Mouse (Mus musculus) kidney, embryonic 14.5 days (tissue): ENCODE data around the gene Ets1. TPM values are rescaled to one million over a fixed set of nuclear protein-coding genes. Genes with fewer than 3 reads are reported as not detected.

Experiments used
- ATAC-seq: fragments of 200-750 bp; cut with Nextera tagmentation; 2 replicates; pipeline ENCODE4 v1.8.0; 2017; ENCODE audit warnings: moderate number of reproducible peaks, mild to moderate bottlenecking, moderate TSS enrichment, moderate library complexity; ENCODE audit not compliant: low FRiP score, low TSS enrichment
- H3K27ac ChIP-seq: fragments of 300-500 bp; sonication (generic); 2 replicates; pipeline ENCODE4 v1.5.1; 2014; ENCODE audit warnings: low read depth, mild to moderate bottlenecking, low read length, moderate library complexity, mixed read lengths
- H3K27me3 ChIP-seq: fragments of 300-500 bp; sonication (generic); 2 replicates; pipeline ENCODE4 v1.6.1; 2014; ENCODE audit warnings: mild to moderate bottlenecking, low read length; ENCODE audit not compliant: control insufficient read depth, insufficient read depth
- H3K36me3 ChIP-seq: fragments of 300-500 bp; sonication (generic); 2 replicates; pipeline ENCODE4 v1.6.1; 2014; ENCODE audit warnings: low read length, mixed read lengths; ENCODE audit not compliant: control insufficient read depth, insufficient read depth
- H3K4me1 ChIP-seq: fragments of 300-500 bp; sonication (generic); 2 replicates; pipeline ENCODE4 v1.6.1; 2014; ENCODE audit warnings: low read length, mixed read lengths; ENCODE audit not compliant: control insufficient read depth, insufficient read depth
- H3K4me2 ChIP-seq: fragments of 300-500 bp; sonication (generic); replicated peaks from 2 replicates; pipeline ENCODE4 v1.6.1; 2014; ENCODE audit warnings: low read depth, mild to moderate bottlenecking, low read length
- H3K4me3 ChIP-seq: fragments of 300-500 bp; sonication (generic); 2 replicates; pipeline ENCODE4 v1.5.1; 2014; ENCODE audit warnings: mild to moderate bottlenecking, low read length
- H3K9ac ChIP-seq: fragments of 300-500 bp; sonication (generic); 2 replicates; pipeline ENCODE4 v1.6.1; 2014; ENCODE audit warnings: low read depth, mild to moderate bottlenecking, low read length, moderate library complexity
- H3K9me3 ChIP-seq: fragments of 300-500 bp; sonication (generic); 2 replicates; pipeline ENCODE4 v1.6.1; 2016; ENCODE audit warnings: low read length; ENCODE audit not compliant: control insufficient read depth
- WGBS: fragments of 180-500 bp; shearing (Covaris S2); extraction: QIAGEN DNeasy Blood & Tissue Kit; methylation state at CpG from one replicate; pipeline ENCODE4 v1.1.7; 2014; 5-methylcytosine and 5-hydroxymethylcytosine counted together
- polyA plus RNA-seq: library from polyadenylated mRNA; unstranded; fragments of >200 nt; fragmentation: Nextera tagmentation; extraction: Ambion mirVana; gene quantifications from 2 replicates; pipeline ENCODE4 v1.2.1, GENCODE M21; 2014

The Ets1 gene
- 26.2 and 58.0 TPM in 2 replicates for polyA plus RNA-seq

- peaks cover 5% of the 10 kb centered on the region; the same call in 1 of the 2 replicates for H3K4me1 ChIP-seq
- peak; percentile 68; the same call in 1 of the 2 replicates for ATAC-seq
- H3K27me3 ChIP-seq = 0 out of 2 replicates have a peak, but pooled peaks cover 5% of the 10 kb centered on the region
- no peaks in the 10 kb centered on the region for H3K36me3 ChIP-seq
- no peak within 1 kb of the TSS for H3K9ac ChIP-seq
- peak within 1 kb of the TSS; percentile 42 for H3K4me2 ChIP-seq
- peak within 1 kb of the TSS; percentile 35 for H3K4me3 ChIP-seq
- H3K9me3 ChIP-seq = no peaks in the 10 kb centered on the region
- no peak within 1 kb of the TSS for H3K27ac ChIP-seq
- 2% methylated on average over 10 of the region's 10 CpGs for WGBS
Observed at GRCm38 (mm10) chr9:32635627-32636385, at the start of gene Ets1. Gene Ets1 (plus strand): TSS chr9:32636221.

GRCm38 (mm10) chr9:32589900-32590299, 46.1 kb upstream of the Ets1 start:
- no peaks in the 10 kb centered on the region for H3K9me3 ChIP-seq
- ATAC-seq = no peak
- H3K27ac ChIP-seq = no peak overlapping the region
- H3K36me3 ChIP-seq = no peaks in the 10 kb centered on the region
- no peaks in the 10 kb centered on the region for H3K27me3 ChIP-seq
- H3K4me3 ChIP-seq = no peak overlapping the region
- WGBS = 11% methylated on average over 8 of the region's 8 CpGs
- no peak overlapping the region for H3K4me2 ChIP-seq
- H3K4me1 ChIP-seq = peaks cover 12% of the 10 kb centered on the region; the same call in 1 of the 2 replicates
- H3K9ac ChIP-seq = no peak overlapping the region

GRCm38 (mm10) chr9:32590571-32590970, 45.5 kb upstream of the Ets1 start:
- H3K36me3 ChIP-seq = no peaks in the 10 kb centered on the region
- ATAC-seq = no peak
- peaks cover 12% of the 10 kb centered on the region; the same call in 1 of the 2 replicates for H3K4me1 ChIP-seq
- H3K9ac ChIP-seq = no peak overlapping the region
- H3K27ac ChIP-seq = no peak overlapping the region
- H3K4me2 ChIP-seq = no peak overlapping the region
- WGBS = 71% methylated on average over 5 of the region's 5 CpGs
- no peak overlapping the region for H3K4me3 ChIP-seq
- no peaks in the 10 kb centered on the region for H3K27me3 ChIP-seq
- no peaks in the 10 kb centered on the region for H3K9me3 ChIP-seq

- Histone ChIP-seq H3K27me3 (no peaks in the 10 kb centered on the region), H3K27ac (no peak overlapping the region), H3K9ac (no peak overlapping the region), H3K4me3 (no peak overlapping the region), H3K4me1 (peaks cover 12% of the 10 kb centered on the region; the same call in 1 of the 2 replicates), H3K9me3 (no peaks in the 10 kb centered on the region), H3K4me2 (no peak overlapping the region; the same call in 1 of the 2 replicates), H3K36me3 (no peaks in the 10 kb centered on the region)
- peak; percentile 85 for ATAC-seq
- 11% methylated on average over 14 of the region's 14 CpGs for WGBS
Observed at GRCm38 (mm10) chr9:32591732-32592582, 44.1 kb upstream of the Ets1 start.

GRCm38 (mm10) chr9:32592583-32592890, 43.5 kb upstream of the Ets1 start:
- Histone ChIP-seq H3K27ac (no peak overlapping the region), H3K9ac (no peak overlapping the region), H3K4me2 (no peak overlapping the region), H3K9me3 (no peaks in the 10 kb centered on the region), H3K4me3 (no peak overlapping the region), H3K4me1 (peaks cover 12% of the 10 kb centered on the region; the same call in 1 of the 2 replicates), H3K27me3 (no peaks in the 10 kb centered on the region), H3K36me3 (no peaks in the 10 kb centered on the region)
- WGBS = 53% methylated on average over 2 of the region's 2 CpGs
- ATAC-seq = no peak

- H3K4me1 ChIP-seq = peaks cover 12% of the 10 kb centered on the region; the same call in 1 of the 2 replicates
Observed at GRCm38 (mm10) chr9:32593816-32594215, 42.2 kb upstream of the Ets1 start.

GRCm38 (mm10) chr9:32594346-32594745, 41.7 kb upstream of the Ets1 start:
- Histone ChIP-seq H3K4me3 (no peak overlapping the region), H3K27ac (no peak overlapping the region), H3K27me3 (no peaks in the 10 kb centered on the region), H3K9ac (no peak overlapping the region), H3K4me2 (no peak overlapping the region), H3K36me3 (no peaks in the 10 kb centered on the region), H3K4me1 (peaks cover 12% of the 10 kb centered on the region; the same call in 1 of the 2 replicates), H3K9me3 (no peaks in the 10 kb centered on the region)
- 39% methylated on average over 4 of the region's 4 CpGs for WGBS
- no peak for ATAC-seq

More at GRCm38 (mm10) chr9:32593816-32594215, 42.2 kb upstream of the Ets1 start:
- H3K4me2 ChIP-seq = no peak overlapping the region
- no peak overlapping the region for H3K27ac ChIP-seq
- H3K9ac ChIP-seq = no peak overlapping the region
- H3K9me3 ChIP-seq = no peaks in the 10 kb centered on the region
- WGBS = 0% methylated on average over 1 of the region's 1 CpGs
- H3K27me3 ChIP-seq = no peaks in the 10 kb centered on the region
- no peaks in the 10 kb centered on the region for H3K36me3 ChIP-seq
- H3K4me3 ChIP-seq = no peak overlapping the region
- no peak for ATAC-seq

GRCm38 (mm10) chr9:32595076-32595820, 40.8 kb upstream of the Ets1 start:
- ATAC-seq = no peak

More at GRCm38 (mm10) chr9:32595076-32595820, 40.8 kb upstream of the Ets1 start:
- Histone ChIP-seq H3K4me3 (no peak overlapping the region), H3K9me3 (no peaks in the 10 kb centered on the region), H3K27ac (no peak overlapping the region), H3K9ac (no peak overlapping the region), H3K4me1 (peaks cover 12% of the 10 kb centered on the region; the same call in 1 of the 2 replicates), H3K36me3 (no peaks in the 10 kb centered on the region), H3K27me3 (no peaks in the 10 kb centered on the region), H3K4me2 (no peak overlapping the region)
- WGBS = 54% methylated on average over 7 of the region's 7 CpGs
